Mouse (Mus musculus) small intestine, adult 2 months (tissue): ENCODE measurements around the gene Timm23. TPM values are rescaled to one million over a fixed set of nuclear protein-coding genes. Genes with fewer than 3 reads are reported as not detected.

Experiments used
- H3K27ac ChIP-seq: fragments of 200-500 bp; 2 replicates; pipeline ENCODE4 v1.5.1; 2012; ENCODE audit warnings: low read depth, low read length, control low read depth, inconsistent platforms; ENCODE audit not compliant: insufficient read depth
- H3K27me3 ChIP-seq: fragments of 200-500 bp; 2 replicates; pipeline ENCODE4 v1.6.1; 2012; ENCODE audit warnings: mild to moderate bottlenecking, moderate library complexity, low read length, inconsistent platforms; ENCODE audit not compliant: control insufficient read depth, insufficient read depth
- H3K36me3 ChIP-seq: fragments of 200-500 bp; 2 replicates; pipeline ENCODE4 v1.6.1; 2012; ENCODE audit warnings: mild to moderate bottlenecking, low read length, control low read depth, inconsistent platforms; ENCODE audit not compliant: control insufficient read depth, insufficient read depth
- H3K4me1 ChIP-seq: fragments of 200-500 bp; 2 replicates; pipeline ENCODE4 v1.6.1; 2012; ENCODE audit warnings: low read length, inconsistent platforms, mixed read lengths; ENCODE audit not compliant: control insufficient read depth, insufficient read depth, insufficient read length
- H3K4me3 ChIP-seq: fragments of 200-500 bp; 2 replicates; pipeline ENCODE4 v1.5.1; 2012; ENCODE audit warnings: low read depth, mild to moderate bottlenecking, control low read depth, inconsistent platforms, low read length, moderate library complexity
- CTCF ChIP-seq: fragments of 200-500 bp; IDR thresholded peaks from 2 replicates; pipeline ENCODE4 v1.5.1; 2012; ENCODE audit warnings: low read depth, mild to moderate bottlenecking, control low read depth, inconsistent platforms, low read length, moderate library complexity, mixed read lengths; ENCODE audit not compliant: insufficient replicate concordance, insufficient read length; ENCODE audit errors: extremely low read depth
- POLR2A ChIP-seq: fragments of 200-500 bp; IDR thresholded peaks from 2 replicates; pipeline ENCODE4 v1.6.1; 2012; ENCODE audit warnings: low read depth, mild to moderate bottlenecking, control low read depth, inconsistent platforms, low read length, moderate library complexity
- WGBS: fragments of 180-500 bp; shearing (Covaris S2); methylation state at CpG from one replicate; pipeline ENCODE4 v1.1.7; 2018; 5-methylcytosine and 5-hydroxymethylcytosine counted together
- polyA plus RNA-seq: library from polyadenylated mRNA; depleted of rRNA; stranded (reverse); fragments of >200 nt; gene quantifications from 2 replicates; pipeline ENCODE4 v1.2.3, GENCODE M21; 2012

The Timm23 gene
- polyA plus RNA-seq, 1 experiment = 158 TPM

- H3K27me3 ChIP-seq = no peaks in the 10 kb centered on the region
- WGBS = 21% methylated on average over 4 of the region's 4 CpGs
- H3K36me3 ChIP-seq = no peaks in the 10 kb centered on the region
- TF ChIP-seq CTCF (no peak), POLR2A (no peak)
- H3K4me3 ChIP-seq = peak overlapping the region; percentile 94
- H3K4me1 ChIP-seq = peaks cover 12% of the 10 kb centered on the region; the same call in 1 of the 2 replicates
- peak overlapping the region; percentile 77 for H3K27ac ChIP-seq
Measured at GRCm38 (mm10) chr14:32159150-32159670, 42.5 kb downstream of the Timm23 start.

GRCm38 (mm10) chr14:32154758-32155157 is 46.9 kb downstream of the Timm23 start:
- no peaks in the 10 kb centered on the region for H3K27me3 ChIP-seq
- TF ChIP-seq CTCF (no peak), POLR2A (no peak)
- WGBS = 82% methylated on average over 6 of the region's 6 CpGs
- no peak overlapping the region for H3K27ac ChIP-seq
- peaks cover 5% of the 10 kb centered on the region; the same call in 1 of the 2 replicates for H3K4me1 ChIP-seq
- H3K4me3 ChIP-seq = no peak overlapping the region
- no peaks in the 10 kb centered on the region for H3K36me3 ChIP-seq

GRCm38 (mm10) chr14:32153156-32153555 is 48.5 kb downstream of the Timm23 start:
- H3K27ac ChIP-seq = no peak overlapping the region
- TF ChIP-seq POLR2A = no peak
- no peak for TF ChIP-seq CTCF
- 94% methylated on average over 2 of the region's 2 CpGs for WGBS

DNA sequence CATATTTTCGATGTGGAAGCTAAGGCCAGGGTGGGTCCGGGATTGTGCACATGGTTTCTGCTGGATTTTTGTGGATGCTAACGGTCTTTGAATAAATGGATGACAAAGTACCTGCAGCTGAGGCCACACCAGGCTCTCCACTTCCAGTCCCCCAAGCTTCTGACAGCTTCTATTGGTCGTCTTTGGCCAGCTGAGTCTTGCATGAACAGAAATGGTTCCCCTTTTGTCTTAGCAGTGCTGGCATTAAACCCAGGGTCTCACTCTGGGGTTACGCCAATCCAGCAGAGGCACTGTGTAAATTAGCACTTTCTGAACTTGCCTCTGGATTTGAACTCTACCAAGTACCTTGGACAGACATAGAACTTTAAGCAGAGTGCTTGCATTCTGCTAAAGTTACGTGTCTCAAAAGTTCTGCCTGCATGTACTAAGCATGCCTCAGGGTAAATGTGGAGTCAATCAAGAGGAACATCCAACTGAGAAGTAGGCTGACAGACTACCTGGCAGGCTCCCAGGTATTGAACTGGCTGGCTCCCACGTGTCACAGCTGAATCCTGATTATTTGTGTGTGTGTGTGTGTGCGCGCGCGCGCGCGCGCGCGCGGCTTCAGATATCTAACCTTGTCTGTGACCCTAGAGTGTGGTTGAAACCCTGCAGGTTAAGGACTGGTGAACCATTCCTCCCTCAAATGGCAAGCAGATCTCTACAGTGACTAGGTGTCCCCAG is 49.3 kb downstream of the Timm23 start:
- H3K27ac ChIP-seq = no peak overlapping the region

More at GRCm38 (mm10) chr14:32153156-32153555, 48.5 kb downstream of the Timm23 start:
- H3K36me3 ChIP-seq = no peaks in the 10 kb centered on the region
- no peaks in the 10 kb centered on the region for H3K27me3 ChIP-seq
- H3K4me1 ChIP-seq = no peaks in the 10 kb centered on the region
- no peak overlapping the region for H3K4me3 ChIP-seq

GRCm38 (mm10) chr14:32150872-32151271 is 50.8 kb downstream of the Timm23 start:
- no peak overlapping the region for H3K27ac ChIP-seq
- H3K36me3 ChIP-seq = no peaks in the 10 kb centered on the region
- H3K4me1 ChIP-seq = no peaks in the 10 kb centered on the region
- no peak overlapping the region for H3K4me3 ChIP-seq
- TF ChIP-seq CTCF = no peak
- no peak for TF ChIP-seq POLR2A
- H3K27me3 ChIP-seq = no peaks in the 10 kb centered on the region
- WGBS = 82% methylated on average over 2 of the region's 2 CpGs

More for the DNA sequence above, 49.3 kb downstream of the Timm23 start:
- H3K27me3 ChIP-seq = no peaks in the 10 kb centered on the region
- no peak overlapping the region for H3K4me3 ChIP-seq
- 89% methylated on average over 18 of the region's 18 CpGs for WGBS
- H3K36me3 ChIP-seq = no peaks in the 10 kb centered on the region
- TF ChIP-seq CTCF = no peak
- no peak for TF ChIP-seq POLR2A
- no peaks in the 10 kb centered on the region for H3K4me1 ChIP-seq

DNA sequence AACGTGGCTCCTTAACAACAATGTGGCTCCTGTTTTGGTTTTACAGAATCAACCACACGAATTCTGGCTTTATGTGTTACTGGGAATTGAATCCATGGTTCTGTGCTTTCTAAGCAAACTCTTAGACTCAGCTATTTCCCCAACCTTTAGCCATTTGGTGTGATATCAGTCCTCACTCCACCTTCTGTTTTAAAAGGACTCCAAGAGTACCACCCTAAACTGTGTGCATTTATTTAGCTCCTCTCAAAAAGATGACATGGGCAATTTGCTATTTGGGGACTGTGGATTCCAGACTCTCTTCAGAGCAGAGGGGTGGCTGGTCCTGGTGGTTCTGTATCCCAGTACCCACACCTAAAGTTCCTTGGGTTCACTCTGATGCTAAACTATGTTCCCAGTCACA is 55.1 kb downstream of the Timm23 start:
- H3K4me1 ChIP-seq = no peaks in the 10 kb centered on the region
- no peaks in the 10 kb centered on the region for H3K27me3 ChIP-seq
- TF ChIP-seq CTCF (no peak), POLR2A (no peak)
- no peak overlapping the region for H3K4me3 ChIP-seq
- H3K36me3 ChIP-seq = no peaks in the 10 kb centered on the region
- 67% methylated on average over 2 of the region's 2 CpGs for WGBS
- H3K27ac ChIP-seq = no peak overlapping the region

DNA sequence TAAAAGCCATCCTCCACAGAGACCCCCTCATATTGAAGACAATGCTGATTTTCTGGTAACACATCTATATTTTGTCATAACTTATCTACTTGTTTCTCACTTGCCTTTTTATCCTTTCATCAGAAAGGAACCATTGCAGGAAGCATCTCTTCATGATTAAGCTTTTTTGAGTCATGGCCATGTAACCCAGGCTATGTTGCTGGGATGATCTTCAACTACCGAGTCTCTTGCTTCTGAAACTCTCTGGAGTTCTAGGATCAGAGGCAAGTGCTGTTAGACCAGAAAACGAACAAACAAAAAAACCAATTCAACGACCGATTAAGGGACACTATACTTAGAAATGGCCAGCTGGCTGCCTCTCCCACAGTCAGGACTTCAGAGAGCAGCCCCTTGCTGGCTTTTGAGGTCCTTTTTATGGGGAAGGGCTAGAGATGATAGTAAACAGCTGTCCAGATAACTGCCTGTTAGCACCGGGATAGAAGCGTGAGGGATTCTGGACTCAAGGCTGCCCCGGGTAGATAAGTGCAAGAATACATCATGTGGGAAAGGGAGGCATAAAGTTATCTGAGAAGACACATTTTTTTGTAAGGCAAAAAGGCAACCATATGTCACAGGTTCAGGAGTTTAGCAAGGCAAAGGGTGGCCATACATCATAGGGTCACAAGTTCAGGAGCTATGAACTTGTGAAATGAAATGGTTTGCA is 55.7 kb downstream of the Timm23 start:
- H3K36me3 ChIP-seq = no peaks in the 10 kb centered on the region
- TF ChIP-seq CTCF (no peak), POLR2A (no peak)
- H3K27ac ChIP-seq = no peak overlapping the region
- H3K4me1 ChIP-seq = no peaks in the 10 kb centered on the region
- no peak overlapping the region for H3K4me3 ChIP-seq
- H3K27me3 ChIP-seq = no peaks in the 10 kb centered on the region
- WGBS = 70% methylated on average over 7 of the region's 7 CpGs
